ENCODE assay signal across 8 mouse cellular contexts in the genomic region with DNA sequence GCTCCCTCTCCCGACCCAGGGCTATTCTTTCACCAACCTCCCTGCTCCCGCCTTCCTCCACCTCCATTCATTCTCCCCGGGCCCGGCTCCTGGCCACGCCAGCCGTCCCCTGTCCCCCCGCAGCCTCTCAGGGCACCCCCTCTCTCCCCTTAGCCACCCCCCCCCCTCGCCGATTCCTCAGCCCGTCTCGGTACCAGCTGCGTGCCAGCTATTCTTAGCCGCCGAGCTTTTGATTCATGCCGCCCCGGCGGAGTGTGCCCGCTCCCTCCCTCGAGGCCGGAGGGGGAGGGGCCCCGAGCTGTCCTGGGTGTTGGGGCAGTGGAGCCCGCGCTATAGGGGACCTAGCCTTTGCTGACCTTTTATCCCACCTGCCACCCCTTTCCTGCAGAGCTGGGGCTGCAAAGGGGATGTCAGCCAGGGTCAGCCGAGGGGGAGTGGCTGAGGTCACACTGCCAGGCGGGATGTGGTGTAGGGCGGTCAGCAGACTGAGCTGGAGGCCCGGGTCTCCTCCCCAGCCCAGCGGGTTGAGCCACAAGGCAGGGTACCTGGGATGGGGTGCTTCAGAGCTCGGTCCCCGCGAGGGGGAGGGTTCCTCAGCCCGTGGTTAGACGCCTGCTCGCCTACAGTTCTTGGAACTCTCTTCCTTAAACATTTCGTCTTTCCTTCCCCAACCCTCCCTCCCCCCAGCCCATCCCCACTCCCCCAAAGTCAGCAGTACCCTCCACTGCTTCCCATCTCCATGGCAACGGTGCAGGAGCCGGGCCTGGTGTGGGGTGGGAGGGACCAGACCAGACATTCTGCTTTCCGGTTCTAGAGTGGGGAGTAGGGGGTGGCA. TPM values are rescaled to one million over a fixed set of nuclear protein-coding genes. Genes with fewer than 3 reads are reported as not detected.
DNase-seq lines count a peak whose midpoint lies in the region; ATAC-seq and TF ChIP-seq lines count a peak whose summit lies in the region.

No protein-coding gene starts in this region.

- no peaks in the 10 kb centered on the region for H3K9me3 ChIP-seq in heart, embryonic 10.5 days
- H3K9me3 ChIP-seq in kidney, embryonic 16.5 days (ENCODE audit: low read length) = no peaks in the 10 kb centered on the region
- no peaks in the 10 kb centered on the region for H3K9me3 ChIP-seq in lung, embryonic 14.5 days (ENCODE audit: low read depth, low read length)

- peak; percentile 56 to 61 for DNase-seq in spleen, adult 18-20 months
- no peak for DNase-seq in spleen, postnatal 14 days (ENCODE audit: low spot score in 2 of 2)
- peak; percentile 39 to 68 for DNase-seq in cerebellum, postnatal 25 days
- no peak for DNase-seq in heart, embryonic 10.5 days (ENCODE audit: low spot score)
- DNase-seq in lung, embryonic 14.5 days = peak; percentile 33
- peak; percentile 74 for DNase-seq in retina, postnatal 1 day

- H3K27ac ChIP-seq in heart, embryonic 10.5 days = peak overlapping the region; percentile 67
- H3K27ac ChIP-seq in kidney, embryonic 16.5 days (ENCODE audit: low read length) = 0 out of 2 replicates have a peak overlapping the region, but pooled peaks have one; percentile 25
- no peak overlapping the region for H3K27ac ChIP-seq in lung, embryonic 14.5 days (ENCODE audit: low read depth)

- H3K4me3 ChIP-seq in heart, embryonic 10.5 days = peak overlapping the region; percentile 62
- H3K4me3 ChIP-seq in kidney, embryonic 16.5 days (ENCODE audit: low read length) = peak overlapping the region; percentile 51
- H3K4me3 ChIP-seq in lung, embryonic 14.5 days (ENCODE audit: low read depth, low read length) = peak overlapping the region; percentile 46

- no peak for TF ChIP-seq CTCF in lung, embryonic 14.5 days (IDR thresholded peaks at IDR 0.05; ENCODE audit: low read depth)

- peak; percentile 26; the same call in 1 of the 2 replicates for ATAC-seq in kidney, embryonic 16.5 days (ENCODE audit: low FRiP score, low TSS enrichment)
- peak; percentile 30 for ATAC-seq in lung, embryonic 14.5 days (ENCODE audit: insufficient read depth)
- no peak for ATAC-seq in monocyte, adult 5-6 weeks (replicated peaks; ENCODE audit: insufficient number of reproducible peaks, low FRiP score, low TSS enrichment, poor library complexity, severe bottlenecking)

- peak overlapping the region; percentile 65 for H3K9ac ChIP-seq in kidney, embryonic 16.5 days (replicated peaks; ENCODE audit: low read length)
- H3K9ac ChIP-seq in lung, embryonic 14.5 days = peak overlapping the region; percentile 52

- H3K4me2 ChIP-seq in kidney, embryonic 16.5 days (replicated peaks; ENCODE audit: low read depth, low read length) = peak overlapping the region; percentile 95
- H3K4me2 ChIP-seq in lung, embryonic 14.5 days = peak overlapping the region; percentile 92

- peaks cover 94% of the 10 kb centered on the region for H3K27me3 ChIP-seq in heart, embryonic 10.5 days (ENCODE audit: insufficient read depth, poor library complexity, severe bottlenecking)
- peaks cover 10% of the 10 kb centered on the region; the same call in 1 of the 2 replicates for H3K27me3 ChIP-seq in kidney, embryonic 16.5 days (ENCODE audit: insufficient read depth, low read length)
- H3K27me3 ChIP-seq in lung, embryonic 14.5 days (ENCODE audit: insufficient read depth, low read length) = peaks cover 19% of the 10 kb centered on the region

- under 1% methylated on average over 35 of the region's 38 CpGs for WGBS in heart, embryonic 10.5 days
- WGBS in kidney, embryonic 16.5 days = 1% methylated on average over 34 of the region's 38 CpGs
- WGBS in lung, embryonic 14.5 days = under 1% methylated on average over 38 of the region's 38 CpGs

- H3K36me3 ChIP-seq in heart, embryonic 10.5 days = no peaks in the 10 kb centered on the region
- H3K36me3 ChIP-seq in kidney, embryonic 16.5 days (ENCODE audit: insufficient read depth, low read length) = no peaks in the 10 kb centered on the region
- H3K36me3 ChIP-seq in lung, embryonic 14.5 days (ENCODE audit: insufficient read depth) = no peaks in the 10 kb centered on the region

- H3K4me1 ChIP-seq in heart, embryonic 10.5 days = peaks cover 25% of the 10 kb centered on the region
- peaks cover 29% of the 10 kb centered on the region for H3K4me1 ChIP-seq in kidney, embryonic 16.5 days (ENCODE audit: insufficient read depth, low read length)
- H3K4me1 ChIP-seq in lung, embryonic 14.5 days (ENCODE audit: insufficient read depth) = peaks cover under 1% of the 10 kb centered on the region; the same call in 1 of the 2 replicates

RNA-seq across cellular contexts. Expression of a gene that starts 1.0 kb away (rescaled TPM):
- polyA plus RNA-seq in heart, embryonic 10.5 days (2016; fragmentation: Nextera tagmentation; extraction: Ambion mirVana) = 0.47 and 0.84 TPM in 2 replicates
- 1.5 and 1.7 TPM in 2 replicates for polyA plus RNA-seq in kidney, embryonic 16.5 days (2015; fragmentation: Nextera tagmentation; extraction: Ambion mirVana)
- polyA plus RNA-seq in lung, embryonic 14.5 days (2014; fragmentation: Nextera tagmentation; extraction: Ambion mirVana) = 1.3 and 1.6 TPM in 2 replicates
- total RNA-seq in monocyte, adult 5-6 weeks (2017) = 0.19 to 1.2 TPM in 2 of 3 replicates, not detected in the other

RNA-seq across cellular contexts. Expression of a gene that starts 4.4 kb away (rescaled TPM):
- polyA plus RNA-seq in heart, embryonic 10.5 days (2016; fragmentation: Nextera tagmentation; extraction: Ambion mirVana) = 0.60 and 1.2 TPM in 2 replicates
- polyA plus RNA-seq in kidney, embryonic 16.5 days (2015; fragmentation: Nextera tagmentation; extraction: Ambion mirVana) = 3.6 and 5.8 TPM in 2 replicates
- polyA plus RNA-seq in lung, embryonic 14.5 days (2014; fragmentation: Nextera tagmentation; extraction: Ambion mirVana) = 1.8 TPM in 2 replicates
- 0.49 to 1.6 TPM (median 0.85 TPM) in 3 replicates for total RNA-seq in monocyte, adult 5-6 weeks (2017)

RNA-seq across cellular contexts. Expression of a gene that starts 49.8 kb away (rescaled TPM):
- not detected in 2 replicates for polyA plus RNA-seq in heart, embryonic 10.5 days (2016; fragmentation: Nextera tagmentation; extraction: Ambion mirVana)
- not detected in 2 replicates for polyA plus RNA-seq in kidney, embryonic 16.5 days (2015; fragmentation: Nextera tagmentation; extraction: Ambion mirVana)
- not detected in 2 replicates for polyA plus RNA-seq in lung, embryonic 14.5 days (2014; fragmentation: Nextera tagmentation; extraction: Ambion mirVana)
- not detected in 3 replicates for total RNA-seq in monocyte, adult 5-6 weeks (2017)

RNA-seq across cellular contexts. Expression of a gene that starts 53.9 kb away (rescaled TPM):
- polyA plus RNA-seq in heart, embryonic 10.5 days (2016; fragmentation: Nextera tagmentation; extraction: Ambion mirVana) = not detected in 2 replicates
- polyA plus RNA-seq in kidney, embryonic 16.5 days (2015; fragmentation: Nextera tagmentation; extraction: Ambion mirVana) = not detected in 2 replicates
- 0.11 TPM in 1 of 2 replicates, not detected in the other for polyA plus RNA-seq in lung, embryonic 14.5 days (2014; fragmentation: Nextera tagmentation; extraction: Ambion mirVana)
- total RNA-seq in monocyte, adult 5-6 weeks (2017) = not detected in 3 replicates

Comparison
In these comparisons a context has a peak if more than half of its experiments do, and no peak if none do; other contexts are left out.
1. DNase-seq: peak in spleen, adult 18-20 months (2 of 2), cerebellum, postnatal 25 days (2 of 2), lung, embryonic 14.5 days (single experiment) and retina, postnatal 1 day (single experiment); none in spleen, postnatal 14 days (0 of 2) and heart, embryonic 10.5 days (single experiment).
2. Peak in every context shown above with its lines, with median percentiles within 50 percentile points of each other: H3K4me3 ChIP-seq.